Mouse (Mus musculus): ENCODE data around the gene Mapk8ip2. TPM values are rescaled to one million over a fixed set of nuclear protein-coding genes. Genes with fewer than 3 reads are reported as not detected.

The Mapk8ip2 gene
- total and polyA plus RNA-seq, 3 experiments: 0.01 to 0.04 TPM; not detected in 1

- Histone ChIP-seq H3K9ac (ENCODE audit: control insufficient read depth, low read depth, low read length, poor library complexity, severe bottlenecking) (no peak overlapping the region), H3K4me3 (ENCODE audit: control insufficient read depth in 1 of 2, insufficient read depth in 1 of 2, low read depth in 2 of 2, low read length in 2 of 2) (no peak overlapping the region)
Observed at GRCm38 (mm10) chr15:89477806-89478205, 24.1 kb downstream of the Mapk8ip2 start.

GRCm38 (mm10) chr15:89478622-89479021, 24.9 kb downstream of the Mapk8ip2 start:
- no peak overlapping the region for H3K27ac ChIP-seq (ENCODE audit: control insufficient read depth, low read depth, low read length)
- no peaks in the 10 kb centered on the region for H3K36me3 ChIP-seq (ENCODE audit: control insufficient read depth in 1 of 2, insufficient read depth in 2 of 2, low read length in 2 of 2)
- H3K4me1 ChIP-seq (ENCODE audit: control insufficient read depth in 1 of 2, insufficient read depth in 2 of 2, low read length in 2 of 2): peaks cover 0 to 9% of the 10 kb centered on the region in 2 experiments; a peak in 2 of 4 replicates
- H3K27me3 ChIP-seq (ENCODE audit: control insufficient read depth in 1 of 2, insufficient read depth in 2 of 2, low read length in 2 of 2): no peaks in the 10 kb centered on the region
- H3K79me2 ChIP-seq (ENCODE audit: control insufficient read depth, insufficient read depth, low read length, poor library complexity): no peaks in the 10 kb centered on the region; the same call in 1 of the 2 replicates
- TF ChIP-seq MAX (IDR thresholded peaks at IDR 0.05; ENCODE audit: low read length): no peak
- no peak for TF ChIP-seq USF2 (IDR thresholded peaks at IDR 0.05; ENCODE audit: borderline replicate concordance in 1 of 2, insufficient read depth in 1 of 2, low read depth in 1 of 2, low read length in 2 of 2)
- no peak for TF ChIP-seq SIN3A (IDR thresholded peaks at IDR 0.05; ENCODE audit: low read length)
- TF ChIP-seq TAL1 (IDR thresholded peaks at IDR 0.05; ENCODE audit: low read length): no peak
- TF ChIP-seq MYC (IDR thresholded peaks at IDR 0.05; ENCODE audit: low read depth, low read length): no peak
- TF ChIP-seq TCF12 (IDR thresholded peaks at IDR 0.05; ENCODE audit: low read depth, low read length): no peak
- no peak for TF ChIP-seq MAZ (IDR thresholded peaks at IDR 0.05; ENCODE audit: low read depth, low read length)
- TF ChIP-seq JUND (IDR thresholded peaks at IDR 0.05; ENCODE audit: low read depth, low read length): no peak
- no peak for TF ChIP-seq NELFE (IDR thresholded peaks at IDR 0.05; ENCODE audit: low read depth, low read length)
- no peak for TF ChIP-seq ZMIZ1 (IDR thresholded peaks at IDR 0.05; ENCODE audit: low read depth, low read length)
- TF ChIP-seq ZKSCAN1 (IDR thresholded peaks at IDR 0.05; ENCODE audit: low read depth, low read length): no peak
- no peak for TF ChIP-seq TBP (IDR thresholded peaks at IDR 0.05; ENCODE audit: low read depth, low read length)
- no peak overlapping the region for H3K4me3 ChIP-seq (ENCODE audit: control insufficient read depth in 1 of 2, insufficient read depth in 1 of 2, low read depth in 2 of 2, low read length in 2 of 2)
- no peaks in the 10 kb centered on the region for H3K9me3 ChIP-seq (replicated peaks; ENCODE audit: insufficient read depth, low read length)
- DNase-seq (ENCODE audit: low read depth, low spot score): no peak
- no peak overlapping the region for H3K9ac ChIP-seq (ENCODE audit: control insufficient read depth, low read depth, low read length, poor library complexity, severe bottlenecking)

More at GRCm38 (mm10) chr15:89477806-89478205, 24.1 kb downstream of the Mapk8ip2 start:
- no peaks in the 10 kb centered on the region for H3K36me3 ChIP-seq (ENCODE audit: control insufficient read depth in 1 of 2, insufficient read depth in 2 of 2, low read length in 2 of 2)
- H3K27ac ChIP-seq (ENCODE audit: control insufficient read depth, low read depth, low read length): no peak overlapping the region
- H3K79me2 ChIP-seq (ENCODE audit: control insufficient read depth, insufficient read depth, low read length, poor library complexity): no peaks in the 10 kb centered on the region; the same call in 1 of the 2 replicates
- no peaks in the 10 kb centered on the region for H3K27me3 ChIP-seq (ENCODE audit: control insufficient read depth in 1 of 2, insufficient read depth in 2 of 2, low read length in 2 of 2)
- DNase-seq (ENCODE audit: low read depth, low spot score): no peak
- H3K4me1 ChIP-seq (ENCODE audit: control insufficient read depth in 1 of 2, insufficient read depth in 2 of 2, low read length in 2 of 2): peaks cover 0 to 9% of the 10 kb centered on the region in 2 experiments; a peak in 2 of 4 replicates
- TF ChIP-seq MYC (IDR thresholded peaks at IDR 0.05; ENCODE audit: low read depth, low read length) (no peak), CHD1 (IDR thresholded peaks at IDR 0.05; ENCODE audit: low read depth, low read length) (no peak), MAZ (IDR thresholded peaks at IDR 0.05; ENCODE audit: low read depth, low read length) (no peak), GABPA (IDR thresholded peaks at IDR 0.05; ENCODE audit: low read depth, low read length) (no peak), CTCF (IDR thresholded peaks at IDR 0.05 in 2 of 3, conservative IDR thresholded peaks at IDR 0.05 in 1 of 3; ENCODE audit: control insufficient read depth in 1 of 3, insufficient read depth in 1 of 3, low read depth in 2 of 3, low read length in 3 of 3, poor library complexity in 1 of 3, severe bottlenecking in 1 of 3) (no peak), ZMIZ1 (IDR thresholded peaks at IDR 0.05; ENCODE audit: low read depth, low read length) (no peak), KAT2A (conservative IDR thresholded peaks at IDR 0.05; ENCODE audit: low read depth, low read length) (no peak), SMC3 (IDR thresholded peaks at IDR 0.05; ENCODE audit: low read depth, low read length) (no peak), USF2 (IDR thresholded peaks at IDR 0.05; ENCODE audit: borderline replicate concordance in 1 of 2, insufficient read depth in 1 of 2, low read depth in 1 of 2, low read length in 2 of 2) (no peak), MXI1 (IDR thresholded peaks at IDR 0.05; ENCODE audit: low read depth, low read length) (no peak), HCFC1 (IDR thresholded peaks at IDR 0.05; ENCODE audit: low read depth, low read length) (no peak), TBP (IDR thresholded peaks at IDR 0.05; ENCODE audit: low read depth, low read length) (no peak), EP300 (IDR thresholded peaks at IDR 0.05; ENCODE audit: low read depth in 1 of 2, low read length in 2 of 2) (no peak), NRF1 (IDR thresholded peaks at IDR 0.05; ENCODE audit: insufficient read depth, low read depth, low read length, poor library complexity, severe bottlenecking) (no peak), UBTF (IDR thresholded peaks at IDR 0.05; ENCODE audit: borderline replicate concordance, insufficient read depth, low read depth, low read length) (no peak), MAX (IDR thresholded peaks at IDR 0.05; ENCODE audit: low read length) (no peak), NELFE (IDR thresholded peaks at IDR 0.05; ENCODE audit: low read depth, low read length) (no peak)
- no peaks in the 10 kb centered on the region for H3K9me3 ChIP-seq (replicated peaks; ENCODE audit: insufficient read depth, low read length)
